Mouse (Mus musculus): ENCODE data around the gene Cox20. TPM values are rescaled to one million over a fixed set of nuclear protein-coding genes. Genes with fewer than 3 reads are reported as not detected.

Cox20 gene
- polyA plus RNA-seq, 1 experiment from 2014 or later = 133 TPM

- Histone ChIP-seq H3K36me3 (ENCODE audit: control insufficient read depth, insufficient read depth, low read length) (peaks cover 89% of the 10 kb centered on the region), H3K9me3 (ENCODE audit: control insufficient read depth, low read length) (no peaks in the 10 kb centered on the region), H3K4me2 (ENCODE audit: low read length) (no peak overlapping the region), H3K27ac (ENCODE audit: low read depth) (no peak overlapping the region), H3K9ac (ENCODE audit: low read length) (no peak overlapping the region), H3K4me1 (replicated peaks; ENCODE audit: control insufficient read depth, insufficient read depth, low read length) (peaks cover 18% of the 10 kb centered on the region), H3K4me3 (ENCODE audit: low read depth, low read length) (no peak overlapping the region), H3K27me3 (replicated peaks; ENCODE audit: control insufficient read depth, insufficient read depth, low read length) (no peaks in the 10 kb centered on the region)
- WGBS = 82% methylated on average over 1 of the region's 1 CpGs
- ATAC-seq (replicated peaks; ENCODE audit: low FRiP score, low TSS enrichment, low read depth) (no peak), DNase-seq (ENCODE audit: low spot score) (no peak)
Observed at GRCm38 (mm10) chr1:178324568-178324967, 5.6 kb downstream of the Cox20 start.

DNA sequence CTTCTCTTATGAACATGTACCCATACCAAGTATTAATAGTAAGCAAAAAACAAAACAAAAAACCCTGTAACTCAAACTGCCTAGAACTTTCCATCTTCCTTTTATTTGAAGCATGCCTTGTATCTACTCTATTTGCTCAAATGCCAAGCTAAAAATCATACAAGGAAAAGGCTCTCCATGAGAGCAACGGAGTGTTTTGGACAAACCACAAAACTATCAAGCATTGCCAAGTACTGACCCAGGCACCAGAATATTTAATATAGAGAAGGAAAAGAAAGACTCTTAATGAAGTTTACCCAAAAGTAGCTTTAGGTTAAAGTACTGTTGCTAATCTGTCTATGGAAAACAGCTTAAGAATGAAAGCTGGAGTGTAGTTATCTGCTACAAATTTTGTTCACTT lies 7.4 kb downstream of the Cox20 start:
- no peak for ATAC-seq (replicated peaks; ENCODE audit: low FRiP score, low TSS enrichment, low read depth)
- Histone ChIP-seq H3K9ac (ENCODE audit: low read length) (no peak overlapping the region), H3K9me3 (ENCODE audit: control insufficient read depth, low read length) (no peaks in the 10 kb centered on the region), H3K36me3 (ENCODE audit: control insufficient read depth, insufficient read depth, low read length) (peaks cover 93% of the 10 kb centered on the region), H3K4me1 (replicated peaks; ENCODE audit: control insufficient read depth, insufficient read depth, low read length) (peaks cover 8% of the 10 kb centered on the region; the same call in 1 of the 2 replicates), H3K4me2 (ENCODE audit: low read length) (no peak overlapping the region), H3K27me3 (replicated peaks; ENCODE audit: control insufficient read depth, insufficient read depth, low read length) (no peaks in the 10 kb centered on the region), H3K27ac (ENCODE audit: low read depth) (no peak overlapping the region), H3K4me3 (ENCODE audit: low read depth, low read length) (no peak overlapping the region)
- WGBS = 90% methylated on average over 1 of the region's 1 CpGs
- no peak for DNase-seq (ENCODE audit: low spot score)

- no peak for ATAC-seq (replicated peaks; ENCODE audit: low FRiP score, low TSS enrichment, low read depth)
- peaks cover 93% of the 10 kb centered on the region for H3K36me3 ChIP-seq (ENCODE audit: control insufficient read depth, insufficient read depth, low read length)
Observed at GRCm38 (mm10) chr1:178326950-178327349, 8.0 kb downstream of the Cox20 start.

DNA sequence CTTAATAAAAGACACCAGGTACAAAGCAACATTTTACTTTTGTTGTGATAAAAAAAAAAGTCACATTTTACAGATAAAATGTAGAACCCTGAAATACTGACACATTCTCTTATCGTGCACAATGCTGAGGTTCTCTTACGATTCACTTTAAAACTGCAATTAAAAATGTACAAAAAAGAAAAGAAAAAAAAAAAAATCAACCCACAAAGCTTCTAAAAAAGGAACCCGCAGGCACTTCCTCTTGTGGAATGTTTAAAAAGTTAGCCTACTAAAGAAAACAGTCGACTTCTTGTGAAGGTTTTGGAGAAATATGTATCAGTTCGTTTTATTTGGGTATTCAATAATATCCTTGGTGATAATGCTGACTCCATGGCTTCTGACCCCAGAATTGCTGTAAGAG lies 10.1 kb downstream of the Cox20 start:
- H3K27ac ChIP-seq (ENCODE audit: low read depth) = no peak overlapping the region
- H3K9me3 ChIP-seq (ENCODE audit: control insufficient read depth, low read length) = no peaks in the 10 kb centered on the region
- H3K9ac ChIP-seq (ENCODE audit: low read length) = no peak overlapping the region
- no peak for DNase-seq (ENCODE audit: low spot score)
- no peak overlapping the region for H3K4me3 ChIP-seq (ENCODE audit: low read depth, low read length)
- 71% methylated on average over 5 of the region's 5 CpGs for WGBS
- H3K36me3 ChIP-seq (ENCODE audit: control insufficient read depth, insufficient read depth, low read length) = peaks cover 93% of the 10 kb centered on the region
- H3K4me1 ChIP-seq (replicated peaks; ENCODE audit: control insufficient read depth, insufficient read depth, low read length) = peaks cover 10% of the 10 kb centered on the region
- no peak for ATAC-seq (replicated peaks; ENCODE audit: low FRiP score, low TSS enrichment, low read depth)
- no peak overlapping the region for H3K4me2 ChIP-seq (ENCODE audit: low read length)
- no peaks in the 10 kb centered on the region for H3K27me3 ChIP-seq (replicated peaks; ENCODE audit: control insufficient read depth, insufficient read depth, low read length)

More at GRCm38 (mm10) chr1:178326950-178327349, 8.0 kb downstream of the Cox20 start:
- H3K4me1 ChIP-seq (replicated peaks; ENCODE audit: control insufficient read depth, insufficient read depth, low read length) = 0 out of 2 replicates have a peak, but pooled peaks cover 6% of the 10 kb centered on the region
- no peaks in the 10 kb centered on the region for H3K27me3 ChIP-seq (replicated peaks; ENCODE audit: control insufficient read depth, insufficient read depth, low read length)
- H3K4me3 ChIP-seq (ENCODE audit: low read depth, low read length) = no peak overlapping the region
- H3K9ac ChIP-seq (ENCODE audit: low read length) = no peak overlapping the region
- DNase-seq (ENCODE audit: low spot score) = no peak
- no peaks in the 10 kb centered on the region for H3K9me3 ChIP-seq (ENCODE audit: control insufficient read depth, low read length)
- no peak overlapping the region for H3K27ac ChIP-seq (ENCODE audit: low read depth)
- H3K4me2 ChIP-seq (ENCODE audit: low read length) = no peak overlapping the region
- WGBS = 83% methylated on average over 1 of the region's 1 CpGs

- no peak overlapping the region for H3K4me2 ChIP-seq (ENCODE audit: low read length)
- no peak overlapping the region for H3K27ac ChIP-seq (ENCODE audit: low read depth)
- peaks cover 15% of the 10 kb centered on the region for H3K4me1 ChIP-seq (replicated peaks; ENCODE audit: control insufficient read depth, insufficient read depth, low read length)
- no peak overlapping the region for H3K4me3 ChIP-seq (ENCODE audit: low read depth, low read length)
- H3K9ac ChIP-seq (ENCODE audit: low read length) = no peak overlapping the region
- H3K9me3 ChIP-seq (ENCODE audit: control insufficient read depth, low read length) = no peaks in the 10 kb centered on the region
- WGBS = 74% methylated on average over 6 of the region's 6 CpGs
- H3K27me3 ChIP-seq (replicated peaks; ENCODE audit: control insufficient read depth, insufficient read depth, low read length) = no peaks in the 10 kb centered on the region
- DNase-seq (ENCODE audit: low spot score) (no peak), ATAC-seq (replicated peaks; ENCODE audit: low FRiP score, low TSS enrichment, low read depth) (0 out of 2 replicates have a peak, but pooled peaks have one; percentile 37)
- peaks cover 95% of the 10 kb centered on the region for H3K36me3 ChIP-seq (ENCODE audit: control insufficient read depth, insufficient read depth, low read length)
Observed at GRCm38 (mm10) chr1:178329946-178330345, 11.0 kb downstream of the Cox20 start.

DNA sequence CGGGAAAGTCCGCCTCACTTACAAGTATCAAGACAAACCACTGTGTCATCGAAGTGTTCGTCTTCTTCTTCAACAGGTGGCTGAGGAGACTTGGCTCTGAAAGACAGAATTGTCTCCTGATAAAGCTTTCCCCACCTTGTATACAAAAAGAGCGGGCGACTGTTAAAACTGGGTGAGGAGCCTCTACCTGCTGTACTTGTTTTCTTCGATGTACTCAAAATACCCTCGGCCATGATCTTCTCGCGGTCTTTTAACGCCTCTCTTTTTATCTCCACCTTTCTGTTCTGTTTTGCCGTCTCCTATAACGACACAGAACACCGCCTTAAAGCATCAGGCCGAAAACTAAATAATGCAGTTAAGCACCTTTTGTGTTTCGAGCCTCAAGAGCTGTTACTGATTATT lies 16.9 kb downstream of the Cox20 start:
- WGBS = under 1% methylated on average over 16 of the region's 16 CpGs
- Histone ChIP-seq H3K4me3 (ENCODE audit: low read depth, low read length) (peak overlapping the region; percentile 100), H3K27me3 (replicated peaks; ENCODE audit: control insufficient read depth, insufficient read depth, low read length) (no peaks in the 10 kb centered on the region), H3K27ac (ENCODE audit: low read depth) (peak overlapping the region; percentile 99), H3K9me3 (ENCODE audit: control insufficient read depth, low read length) (no peaks in the 10 kb centered on the region), H3K9ac (ENCODE audit: low read length) (peak overlapping the region; percentile 100), H3K4me2 (ENCODE audit: low read length) (peak overlapping the region; percentile 95), H3K4me1 (replicated peaks; ENCODE audit: control insufficient read depth, insufficient read depth, low read length) (peaks cover 9% of the 10 kb centered on the region), H3K36me3 (ENCODE audit: control insufficient read depth, insufficient read depth, low read length) (peaks cover 49% of the 10 kb centered on the region)
- ATAC-seq (replicated peaks; ENCODE audit: low FRiP score, low TSS enrichment, low read depth) (no peak), DNase-seq (ENCODE audit: low spot score) (peak; percentile 62)

DNA sequence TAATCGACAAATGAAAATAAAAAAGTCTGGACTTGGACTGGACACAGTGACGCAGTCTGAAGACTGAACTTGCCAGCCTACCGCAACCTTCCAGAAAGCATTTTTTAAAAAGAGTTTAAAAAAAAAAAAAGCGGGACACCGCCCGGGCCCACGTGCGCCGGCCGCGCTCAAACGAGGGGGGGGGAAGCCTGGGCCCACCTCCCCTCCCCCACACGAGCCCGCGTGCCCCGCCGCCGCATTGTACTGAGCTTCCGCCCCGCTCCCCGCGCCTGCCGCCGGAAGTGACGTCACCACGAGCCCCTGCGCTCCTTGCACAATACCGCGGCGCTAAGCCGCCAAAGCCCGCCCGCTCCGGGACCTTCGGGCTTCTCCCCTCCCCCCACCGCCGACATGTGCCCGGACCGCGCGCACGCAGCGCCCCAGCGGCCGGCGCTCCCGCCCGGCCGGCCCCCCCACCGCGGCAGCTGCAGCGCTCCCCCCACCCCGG lies 17.4 kb downstream of the Cox20 start:
- peak overlapping the region; percentile 100 for H3K4me3 ChIP-seq (ENCODE audit: low read depth, low read length)
- H3K9ac ChIP-seq (ENCODE audit: low read length) = peak overlapping the region; percentile 100
- DNase-seq (ENCODE audit: low spot score) = peak; percentile 98
- H3K9me3 ChIP-seq (ENCODE audit: control insufficient read depth, low read length) = no peaks in the 10 kb centered on the region
- H3K36me3 ChIP-seq (ENCODE audit: control insufficient read depth, insufficient read depth, low read length) = peaks cover 44% of the 10 kb centered on the region
- peak overlapping the region; percentile 95 for H3K4me2 ChIP-seq (ENCODE audit: low read length)
- peak overlapping the region; percentile 99 for H3K27ac ChIP-seq (ENCODE audit: low read depth)
- peaks cover 9% of the 10 kb centered on the region for H3K4me1 ChIP-seq (replicated peaks; ENCODE audit: control insufficient read depth, insufficient read depth, low read length)
- H3K27me3 ChIP-seq (replicated peaks; ENCODE audit: control insufficient read depth, insufficient read depth, low read length) = no peaks in the 10 kb centered on the region
- ATAC-seq (replicated peaks; ENCODE audit: low FRiP score, low TSS enrichment, low read depth) = peak; percentile 92
- 1% methylated on average over 47 of the region's 53 CpGs for WGBS

- no peaks in the 10 kb centered on the region for H3K27me3 ChIP-seq (replicated peaks; ENCODE audit: control insufficient read depth, insufficient read depth, low read length)
- peaks cover 9% of the 10 kb centered on the region for H3K4me1 ChIP-seq (replicated peaks; ENCODE audit: control insufficient read depth, insufficient read depth, low read length)
- H3K27ac ChIP-seq (ENCODE audit: low read depth) = peak overlapping the region; percentile 99
- no peaks in the 10 kb centered on the region for H3K9me3 ChIP-seq (ENCODE audit: control insufficient read depth, low read length)
- peak overlapping the region; percentile 100 for H3K9ac ChIP-seq (ENCODE audit: low read length)
- H3K4me2 ChIP-seq (ENCODE audit: low read length) = peak overlapping the region; percentile 76; the same call in 1 of the 2 replicates
- H3K36me3 ChIP-seq (ENCODE audit: control insufficient read depth, insufficient read depth, low read length) = peaks cover 38% of the 10 kb centered on the region
- ATAC-seq (replicated peaks; ENCODE audit: low FRiP score, low TSS enrichment, low read depth) = peak; percentile 67
- DNase-seq (ENCODE audit: low spot score) = no peak
- peak overlapping the region; percentile 100 for H3K4me3 ChIP-seq (ENCODE audit: low read depth, low read length)
- WGBS = under 1% methylated on average over 65 of the region's 89 CpGs
Observed at GRCm38 (mm10) chr1:178336777-178337481, 18.0 kb downstream of the Cox20 start.
